Mouse (Mus musculus) C2C12 (cell line): ENCODE results near the gene Zfand3. TPM values are rescaled to one million over a fixed set of nuclear protein-coding genes. Genes with fewer than 3 reads are reported as not detected.
A peak's percentile ranks its signal among the peaks of the same experiment; 100 is the strongest.

ENCODE experiments used
- H3K27me3 ChIP-seq: one replicate; pipeline ENCODE4 v1.6.1; 2011; ENCODE audit not compliant: control insufficient read depth, insufficient read depth, insufficient read length
- H3K36me3 ChIP-seq: one replicate; pipeline ENCODE4 v1.6.1; 2011; ENCODE audit not compliant: control insufficient read depth, insufficient read depth
- H3K4me3 ChIP-seq: one replicate; pipeline ENCODE4 v1.5.1; 2011; ENCODE audit warnings: mild to moderate bottlenecking, control low read depth; ENCODE audit not compliant: poor library complexity, insufficient read depth, severe bottlenecking
- H3K79me2 ChIP-seq: one replicate; pipeline ENCODE4 v1.6.1; 2011; ENCODE audit not compliant: control insufficient read depth, insufficient read depth
- H3K79me3 ChIP-seq: one replicate; pipeline ENCODE4 v1.6.1; 2011; ENCODE audit warnings: low read depth, control low read depth
- H3ac ChIP-seq: one replicate; pipeline ENCODE3; 2011; ENCODE audit warnings: low read depth; ENCODE audit not compliant: control insufficient read depth, insufficient read length
- CEBPB ChIP-seq: IDR thresholded peaks from one replicate; pipeline ENCODE4 v1.6.1; 2011; ENCODE audit warnings: low read depth, mild to moderate bottlenecking, control low read depth, moderate library complexity
- CTCF ChIP-seq: IDR thresholded peaks from one replicate; pipeline ENCODE4 v1.5.1; 2011; ENCODE audit not compliant: control insufficient read depth, insufficient read depth, insufficient read length
- FOSL1 ChIP-seq: IDR thresholded peaks from one replicate; pipeline ENCODE4 v1.8.0; 2011; ENCODE audit warnings: mild to moderate bottlenecking, low read length; ENCODE audit not compliant: poor library complexity, insufficient read depth, severe bottlenecking
- MAX ChIP-seq: IDR thresholded peaks from one replicate; pipeline ENCODE4 v1.6.1; 2011; ENCODE audit warnings: mild to moderate bottlenecking, control low read depth
- MYOD1 ChIP-seq: IDR thresholded peaks from one replicate; pipeline ENCODE4 v1.6.1; 2011; ENCODE audit warnings: low read depth; ENCODE audit not compliant: control insufficient read depth, insufficient read length
- MYOG ChIP-seq: IDR thresholded peaks from one replicate; pipeline ENCODE4 v1.6.1; 2011; ENCODE audit not compliant: control insufficient read depth, insufficient read length; ENCODE audit errors: extremely low read depth
- USF1 ChIP-seq: IDR thresholded peaks from one replicate; pipeline ENCODE4 v1.6.1; 2011; ENCODE audit warnings: low read depth, mild to moderate bottlenecking, control low read depth, moderate library complexity
- polyA plus RNA-seq: library from polyadenylated mRNA; unstranded; fragments of >200 nt; fragmentation: generic; extraction: Trizol; gene quantifications from one replicate; pipeline ENCODE4 v1.2.1, GENCODE M21; 2012; ENCODE audit warnings: missing spikeins

The Zfand3 gene
- polyA plus RNA-seq, 1 experiment: 78.6 TPM

DNA sequence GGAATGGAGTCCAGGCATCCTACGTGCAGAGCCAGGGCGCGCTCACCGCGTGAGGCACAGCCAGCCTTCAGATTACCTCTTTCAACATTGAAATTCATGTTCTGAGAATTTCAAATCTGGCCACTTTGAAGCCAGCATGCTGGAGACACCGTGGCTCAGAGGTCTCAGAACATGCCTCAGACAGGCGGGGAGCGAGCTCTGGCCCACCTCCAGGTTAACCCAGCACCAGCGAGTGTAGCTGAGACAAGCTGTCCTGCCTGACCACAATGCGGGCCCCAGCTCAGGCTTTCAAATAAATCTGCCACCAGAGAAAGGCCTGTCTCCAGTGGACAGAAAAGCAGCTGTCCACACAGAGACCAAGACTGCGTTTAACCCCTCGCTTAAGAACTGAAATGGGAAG is 208.1 kb downstream of the Zfand3 start:
- H3K36me3 ChIP-seq: peaks cover 20% of the 10 kb centered on the region
- H3K27me3 ChIP-seq: no peaks in the 10 kb centered on the region
- TF ChIP-seq MYOD1 (no peak), USF1 (no peak), MYOG (no peak), CTCF (no peak)
- H3K79me2 ChIP-seq: no peaks in the 10 kb centered on the region
- no peaks in the 10 kb centered on the region for H3K79me3 ChIP-seq
- H3K4me3 ChIP-seq: no peak overlapping the region
- H3ac ChIP-seq: no peak overlapping the region

DNA sequence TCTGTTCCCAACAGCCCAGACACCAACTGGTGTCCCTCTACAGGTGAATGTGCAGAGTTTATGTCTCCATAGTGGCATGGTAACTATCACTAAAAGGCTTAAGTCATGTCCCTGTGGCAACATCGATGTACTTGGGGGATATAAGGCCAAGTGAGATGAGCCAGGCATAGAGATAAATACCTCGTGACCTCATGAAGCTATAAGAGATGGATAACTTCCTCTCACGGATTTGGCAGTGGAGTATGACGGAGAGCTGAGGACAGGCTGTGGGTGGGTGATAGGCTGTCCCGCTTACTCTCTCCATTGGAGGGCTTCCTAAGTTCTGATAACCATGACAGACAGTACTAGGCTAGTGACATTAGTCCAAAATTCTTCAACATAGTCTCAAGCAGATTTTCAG is 208.8 kb downstream of the Zfand3 start:
- H3K79me3 ChIP-seq: no peaks in the 10 kb centered on the region
- H3K27me3 ChIP-seq: no peaks in the 10 kb centered on the region
- no peak overlapping the region for H3ac ChIP-seq
- H3K4me3 ChIP-seq: no peak overlapping the region
- H3K36me3 ChIP-seq: peaks cover 18% of the 10 kb centered on the region
- TF ChIP-seq MYOD1: no peak
- no peak for TF ChIP-seq MYOG
- TF ChIP-seq MAX: no peak
- TF ChIP-seq CTCF: no peak
- TF ChIP-seq FOSL1: no peak
- no peak for TF ChIP-seq CEBPB
- no peak for TF ChIP-seq USF1
- no peaks in the 10 kb centered on the region for H3K79me2 ChIP-seq

DNA sequence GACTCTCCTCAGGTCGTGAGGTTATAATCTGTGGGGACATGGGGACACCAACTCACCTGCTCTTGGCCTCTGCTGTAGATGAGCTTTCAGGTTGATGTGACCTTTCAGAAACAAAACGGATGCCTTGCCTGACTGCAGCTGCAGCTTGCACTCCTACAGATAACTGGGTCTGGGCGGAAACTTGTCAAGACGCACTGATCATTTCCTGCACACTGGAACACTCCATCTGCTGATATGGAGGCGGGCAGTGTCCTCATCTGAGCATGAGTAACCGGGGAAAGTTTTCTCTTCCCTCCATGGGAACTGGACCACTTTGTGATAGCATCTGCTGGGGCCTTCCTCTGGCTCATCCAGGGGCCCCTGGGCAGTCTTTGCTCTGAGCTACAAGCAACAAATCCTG is 209.9 kb downstream of the Zfand3 start:
- Histone ChIP-seq H3K4me3 (no peak overlapping the region), H3K79me3 (no peaks in the 10 kb centered on the region), H3K79me2 (no peaks in the 10 kb centered on the region), H3ac (no peak overlapping the region), H3K27me3 (no peaks in the 10 kb centered on the region), H3K36me3 (peaks cover 13% of the 10 kb centered on the region)
- TF ChIP-seq CEBPB (no peak), MAX (no peak), FOSL1 (no peak), USF1 (no peak), MYOD1 (no peak), MYOG (no peak), CTCF (no peak)

DNA sequence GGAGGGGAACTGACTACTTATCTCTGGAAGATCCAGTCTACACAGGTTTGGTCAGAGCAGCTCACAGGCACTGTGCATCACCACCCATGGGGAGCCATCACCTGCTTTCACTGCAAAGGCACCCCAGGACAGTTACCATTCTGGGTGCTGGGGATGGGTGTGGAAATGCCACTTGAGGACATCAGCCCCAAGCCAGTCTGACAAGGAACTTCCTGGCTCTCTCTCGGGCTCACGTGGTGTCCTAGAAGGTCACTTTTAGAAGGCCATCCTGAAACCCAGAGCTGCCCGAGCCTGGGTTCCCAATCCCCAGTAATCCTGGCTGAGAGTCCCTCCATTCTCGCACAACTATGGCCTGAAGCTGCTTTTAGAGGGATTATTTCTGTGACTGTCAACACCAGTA is 211.2 kb downstream of the Zfand3 start:
- H3K79me2 ChIP-seq: no peaks in the 10 kb centered on the region
- no peaks in the 10 kb centered on the region for H3K79me3 ChIP-seq
- H3K27me3 ChIP-seq: no peaks in the 10 kb centered on the region
- TF ChIP-seq MYOD1: no peak
- TF ChIP-seq MAX: no peak
- TF ChIP-seq FOSL1: no peak
- TF ChIP-seq CEBPB: no peak
- H3K36me3 ChIP-seq: peaks cover 4% of the 10 kb centered on the region
- H3ac ChIP-seq: no peak overlapping the region
- no peak overlapping the region for H3K4me3 ChIP-seq

DNA sequence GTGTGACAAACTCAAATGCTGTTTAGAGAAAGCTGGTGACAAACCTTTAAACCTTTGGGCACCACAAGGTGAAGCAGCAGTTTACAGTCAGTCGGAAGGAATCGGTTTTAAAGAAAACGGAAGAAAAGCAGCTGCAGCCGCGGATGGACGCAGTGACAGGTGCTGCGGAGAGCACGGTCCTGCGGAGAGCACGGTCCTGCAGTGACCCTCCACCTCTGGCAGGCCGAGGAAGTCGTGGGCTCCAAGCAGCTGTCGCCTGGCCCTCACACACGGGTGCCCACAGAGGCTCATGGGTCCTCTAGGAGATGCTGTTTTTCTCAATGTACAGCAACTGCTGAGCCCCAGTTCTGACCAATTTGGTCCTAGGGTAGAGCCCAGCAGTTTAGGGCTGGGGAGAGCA is 217.1 kb downstream of the Zfand3 start:
- Histone ChIP-seq H3K79me2 (no peaks in the 10 kb centered on the region), H3K79me3 (no peaks in the 10 kb centered on the region), H3K4me3 (no peak overlapping the region), H3K27me3 (no peaks in the 10 kb centered on the region), H3ac (no peak overlapping the region), H3K36me3 (no peaks in the 10 kb centered on the region)
- TF ChIP-seq CEBPB (no peak), MYOD1 (peak; percentile 25)

DNA sequence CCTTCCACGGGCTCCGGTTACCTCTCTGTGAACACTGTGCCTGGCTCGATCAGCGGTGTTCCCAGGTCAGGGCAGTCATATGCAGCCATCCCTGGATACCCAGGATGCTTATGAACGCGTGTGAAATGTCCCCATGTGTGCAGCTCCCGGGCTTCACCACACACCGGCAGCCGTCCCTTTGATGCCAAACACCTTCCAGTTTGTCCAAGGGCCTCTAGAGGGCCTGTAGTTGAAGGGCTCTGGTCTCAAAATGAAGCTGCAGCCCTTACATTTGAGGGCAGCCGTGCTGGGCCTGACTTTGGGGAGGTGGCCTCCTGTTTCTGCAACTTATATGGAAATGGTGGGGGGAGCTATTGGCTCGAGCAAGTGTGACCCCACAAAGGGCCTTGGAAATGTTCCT is 217.8 kb downstream of the Zfand3 start:
- H3K79me3 ChIP-seq: no peaks in the 10 kb centered on the region
- no peaks in the 10 kb centered on the region for H3K79me2 ChIP-seq
- TF ChIP-seq CTCF (no peak), MYOD1 (no peak), CEBPB (no peak), MAX (no peak), USF1 (no peak), FOSL1 (no peak), MYOG (no peak)
- H3K36me3 ChIP-seq: no peaks in the 10 kb centered on the region
- no peak overlapping the region for H3K4me3 ChIP-seq
- H3K27me3 ChIP-seq: no peaks in the 10 kb centered on the region
- no peak overlapping the region for H3ac ChIP-seq
